Mouse (Mus musculus): ENCODE results near the gene Allc. TPM values are rescaled to one million over a fixed set of nuclear protein-coding genes. Genes with fewer than 3 reads are reported as not detected.
A peak's percentile ranks its signal among the peaks of the same experiment; 100 is the strongest.

Gene Allc
- not detected in 2 replicates for polyA plus RNA-seq (2016; fragmentation: Nextera tagmentation; extraction: Ambion mirVana)

DNA sequence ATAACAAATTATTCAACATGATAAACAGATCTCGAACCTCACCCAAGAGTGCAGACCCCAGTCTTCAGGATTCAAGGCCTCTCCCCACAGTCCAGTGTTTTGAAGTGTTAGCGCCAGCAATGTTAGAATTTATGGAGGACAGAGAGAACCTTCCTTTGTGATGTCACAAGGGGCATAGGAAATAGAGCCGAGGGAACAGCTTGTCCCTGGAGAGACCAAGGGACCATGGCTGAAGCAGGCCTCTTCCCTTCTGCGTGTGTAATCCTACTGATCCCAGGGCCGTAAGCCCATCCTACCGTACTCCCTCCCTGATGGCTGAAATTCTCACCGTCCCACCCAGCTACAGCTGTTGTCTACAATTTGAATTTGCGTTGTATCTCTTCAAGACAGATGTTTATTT, at the start of gene Allc:
Allc (minus strand) TSS at position 101 of the 400 bp plus-strand sequence.
- H3K27me3 ChIP-seq (replicated peaks), result no peaks in the 10 kb centered on the region
- no peaks in the 10 kb centered on the region for H3K36me3 ChIP-seq
- no peaks in the 10 kb centered on the region for H3K9me3 ChIP-seq
- H3K9ac ChIP-seq, result no peak within 1 kb of the TSS
- WGBS, result 87% methylated on average over 8 of the region's 8 CpGs
- H3K4me1 ChIP-seq, result no peaks in the 10 kb centered on the region
- no peak within 1 kb of the TSS for H3K4me3 ChIP-seq
- no peak for ATAC-seq (ENCODE audit: low FRiP score, low read depth)
- no peak within 1 kb of the TSS for H3K27ac ChIP-seq
- no peak within 1 kb of the TSS for H3K4me2 ChIP-seq (replicated peaks)

DNA sequence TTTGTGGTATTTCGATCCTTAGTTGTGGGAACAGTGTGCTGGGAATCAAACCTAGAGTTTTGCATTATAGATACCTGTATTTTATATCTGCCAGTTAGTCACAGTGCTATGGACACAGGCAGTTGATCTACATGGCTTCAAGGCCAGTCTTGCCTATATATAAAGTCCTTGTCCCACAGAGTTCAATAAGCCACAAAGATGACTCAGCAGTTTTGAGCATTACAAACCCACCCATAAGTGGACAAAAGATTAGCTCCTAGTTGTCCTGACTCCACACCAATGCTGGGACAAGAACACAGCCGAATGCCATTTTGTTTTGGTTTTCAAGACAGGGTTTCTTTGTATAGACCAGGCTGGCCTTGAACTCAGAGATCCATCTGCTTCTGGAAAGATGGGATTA, 46.1 kb upstream of the Allc start:
- Histone ChIP-seq H3K9ac (no peak overlapping the region), H3K4me2 (replicated peaks) (no peak overlapping the region), H3K4me1 (0 out of 2 replicates have a peak, but pooled peaks cover 1% of the 10 kb centered on the region), H3K36me3 (peaks cover 56% of the 10 kb centered on the region), H3K27me3 (replicated peaks) (no peaks in the 10 kb centered on the region), H3K27ac (no peak overlapping the region), H3K9me3 (no peaks in the 10 kb centered on the region), H3K4me3 (no peak overlapping the region)
- WGBS, result 98% methylated on average over 2 of the region's 2 CpGs
- ATAC-seq (ENCODE audit: low FRiP score, low read depth), result no peak

DNA sequence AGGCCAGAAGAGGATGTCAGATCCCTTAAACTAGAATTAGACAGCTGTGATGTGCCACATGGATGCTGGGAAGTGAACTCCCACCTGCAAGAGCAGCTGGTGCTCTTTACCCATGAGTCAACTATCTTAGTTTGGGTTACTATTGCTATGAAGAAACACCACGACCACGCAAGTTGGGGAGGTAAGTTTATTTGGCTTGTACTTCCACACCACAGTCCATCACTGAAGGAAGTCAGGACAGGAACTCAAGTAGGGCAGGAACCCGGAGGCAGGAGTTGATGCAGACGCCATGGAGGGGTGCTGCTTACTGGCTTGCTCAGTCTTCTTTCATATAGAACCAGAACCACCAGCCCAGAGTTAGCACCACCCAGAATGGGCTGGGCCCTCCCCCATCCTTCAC, 44.8 kb upstream of the Allc start:
- H3K4me3 ChIP-seq, result no peak overlapping the region
- H3K36me3 ChIP-seq, result peaks cover 43% of the 10 kb centered on the region
- no peaks in the 10 kb centered on the region for H3K27me3 ChIP-seq (replicated peaks)
- no peak for ATAC-seq (ENCODE audit: low FRiP score, low read depth)
- no peak overlapping the region for H3K27ac ChIP-seq
- 79% methylated on average over 4 of the region's 4 CpGs for WGBS
- no peak overlapping the region for H3K4me2 ChIP-seq (replicated peaks)
- no peak overlapping the region for H3K9ac ChIP-seq
- no peaks in the 10 kb centered on the region for H3K9me3 ChIP-seq
- H3K4me1 ChIP-seq, result no peaks in the 10 kb centered on the region

DNA sequence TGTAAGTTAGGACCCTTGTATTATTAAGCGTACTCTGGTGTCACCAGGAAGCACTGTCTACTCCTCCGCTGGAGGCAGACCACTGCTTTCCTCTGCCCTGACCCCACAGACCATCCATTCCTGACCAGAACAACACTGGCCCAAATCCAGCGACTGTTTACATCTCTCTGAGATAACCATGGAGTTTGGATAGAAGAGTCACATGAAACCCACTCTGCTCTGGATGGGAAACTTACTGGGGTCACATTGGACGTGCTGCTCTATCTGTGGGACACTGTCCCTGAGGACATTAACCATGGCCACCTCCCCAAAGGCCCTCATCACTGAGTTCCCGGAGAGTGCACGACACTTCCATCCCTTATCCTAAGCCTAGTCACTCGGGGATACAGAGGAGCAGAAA, 43.1 kb upstream of the Allc start:
- H3K27me3 ChIP-seq (replicated peaks), result no peaks in the 10 kb centered on the region
- no peak overlapping the region for H3K9ac ChIP-seq
- no peaks in the 10 kb centered on the region; the same call in 1 of the 2 replicates for H3K4me1 ChIP-seq
- no peaks in the 10 kb centered on the region for H3K9me3 ChIP-seq
- H3K36me3 ChIP-seq, result peaks cover 26% of the 10 kb centered on the region
- no peak overlapping the region for H3K4me2 ChIP-seq (replicated peaks)
- no peak overlapping the region for H3K27ac ChIP-seq
- no peak for ATAC-seq (ENCODE audit: low FRiP score, low read depth)
- no peak overlapping the region for H3K4me3 ChIP-seq
- WGBS, result 85% methylated on average over 7 of the region's 7 CpGs

- H3K36me3 ChIP-seq, result peaks cover 14% of the 10 kb centered on the region
- 94% methylated on average over 2 of the region's 2 CpGs for WGBS
- H3K9me3 ChIP-seq, result no peaks in the 10 kb centered on the region
- H3K4me1 ChIP-seq, result no peaks in the 10 kb centered on the region; the same call in 1 of the 2 replicates
- H3K4me3 ChIP-seq, result no peak overlapping the region
- H3K9ac ChIP-seq, result no peak overlapping the region
- H3K27me3 ChIP-seq (replicated peaks), result no peaks in the 10 kb centered on the region
- no peak overlapping the region for H3K27ac ChIP-seq
- no peak for ATAC-seq (ENCODE audit: low FRiP score, low read depth)
- H3K4me2 ChIP-seq (replicated peaks), result no peak overlapping the region
These were observed 41.9 kb upstream of the Allc start for GRCm38 (mm10) chr12:28624251-28624650.

DNA sequence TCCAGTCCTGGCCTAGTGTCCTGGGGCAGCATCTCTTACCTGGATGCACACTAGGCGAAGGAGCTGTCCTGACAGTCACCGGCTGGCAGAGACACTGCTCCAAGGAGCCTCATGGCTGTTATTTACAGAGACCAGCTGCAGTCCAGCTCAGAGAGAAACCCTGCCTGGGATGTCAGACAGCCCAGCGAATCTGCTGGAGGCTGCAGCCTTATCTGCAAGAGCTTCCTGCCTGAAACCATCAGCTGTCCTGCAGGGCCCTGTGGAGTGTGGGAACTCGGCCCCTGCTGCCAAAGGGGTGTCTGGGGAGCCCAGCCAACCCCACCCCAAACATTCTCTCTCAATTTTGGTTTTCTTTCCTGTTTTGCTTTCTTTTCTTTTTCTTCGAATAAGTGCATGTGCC, 40.9 kb upstream of the Allc start, which contains the start of gene Colec11:
Colec11 (minus strand) TSS at position 183 of the 400 bp plus-strand sequence.
- 65% methylated on average over 5 of the region's 5 CpGs for WGBS
- Histone ChIP-seq H3K9ac (0 out of 2 replicates have a peak within 1 kb of the TSS, but pooled peaks have one; percentile 38), H3K4me2 (replicated peaks) (no peak within 1 kb of the TSS), H3K9me3 (no peaks in the 10 kb centered on the region), H3K4me1 (no peaks in the 10 kb centered on the region; the same call in 1 of the 2 replicates), H3K27ac (no peak within 1 kb of the TSS), H3K4me3 (no peak within 1 kb of the TSS), H3K36me3 (peaks cover 4% of the 10 kb centered on the region; the same call in 1 of the 2 replicates), H3K27me3 (replicated peaks) (no peaks in the 10 kb centered on the region)
- ATAC-seq (ENCODE audit: low FRiP score, low read depth), result no peak

GRCm38 (mm10) chr12:28622641-28623040, 40.3 kb upstream of the Allc start:
- no peak for ATAC-seq (ENCODE audit: low FRiP score, low read depth)
- H3K27ac ChIP-seq, result no peak overlapping the region
- H3K4me2 ChIP-seq (replicated peaks), result no peak overlapping the region
- no peaks in the 10 kb centered on the region; the same call in 1 of the 2 replicates for H3K4me1 ChIP-seq
- WGBS, result 81% methylated on average over 1 of the region's 1 CpGs
- no peaks in the 10 kb centered on the region for H3K27me3 ChIP-seq (replicated peaks)
- no peak overlapping the region for H3K4me3 ChIP-seq
- no peaks in the 10 kb centered on the region for H3K36me3 ChIP-seq
- no peaks in the 10 kb centered on the region for H3K9me3 ChIP-seq
- H3K9ac ChIP-seq, result no peak overlapping the region

GRCm38 (mm10) chr12:28622167-28622532, 39.8 kb upstream of the Allc start:
- no peak overlapping the region for H3K27ac ChIP-seq
- no peaks in the 10 kb centered on the region; the same call in 1 of the 2 replicates for H3K4me1 ChIP-seq
- no peak overlapping the region for H3K9ac ChIP-seq
- no peaks in the 10 kb centered on the region for H3K27me3 ChIP-seq (replicated peaks)
- H3K9me3 ChIP-seq, result no peaks in the 10 kb centered on the region
- no peak overlapping the region for H3K4me3 ChIP-seq
- no peak overlapping the region for H3K4me2 ChIP-seq (replicated peaks)
- ATAC-seq (ENCODE audit: low FRiP score, low read depth), result no peak
- WGBS, result 69% methylated on average over 5 of the region's 5 CpGs
- H3K36me3 ChIP-seq, result no peaks in the 10 kb centered on the region

GRCm38 (mm10) chr12:28621451-28622166, 39.3 kb upstream of the Allc start:
- H3K27ac ChIP-seq, result no peak overlapping the region
- H3K9me3 ChIP-seq, result no peaks in the 10 kb centered on the region
- H3K4me3 ChIP-seq, result no peak overlapping the region
- H3K27me3 ChIP-seq (replicated peaks), result no peaks in the 10 kb centered on the region
- ATAC-seq (ENCODE audit: low FRiP score, low read depth), result no peak
- 40% methylated on average over 7 of the region's 7 CpGs for WGBS
- H3K4me1 ChIP-seq, result no peaks in the 10 kb centered on the region; the same call in 1 of the 2 replicates
- H3K36me3 ChIP-seq, result no peaks in the 10 kb centered on the region
- no peak overlapping the region for H3K4me2 ChIP-seq (replicated peaks)
- H3K9ac ChIP-seq, result no peak overlapping the region

DNA sequence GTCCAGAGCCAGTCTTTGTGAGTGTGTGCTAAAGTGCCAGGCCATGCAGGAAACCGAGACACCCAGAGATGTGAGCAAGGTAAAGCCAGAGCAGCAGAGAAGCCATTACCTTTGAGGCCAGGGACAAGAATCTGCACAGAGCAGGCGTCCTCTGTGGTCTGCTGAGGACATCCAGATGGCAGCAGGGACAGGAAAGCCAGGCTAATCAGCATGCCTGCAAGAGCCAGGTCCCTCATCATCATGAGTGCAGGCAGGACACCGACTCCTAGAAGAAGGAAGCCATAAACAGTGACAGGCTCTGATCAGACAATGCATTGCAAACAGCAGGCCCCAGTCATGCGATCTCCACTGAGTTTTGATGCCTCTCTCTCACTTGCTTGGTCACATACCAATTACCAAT, 35.0 kb upstream of the Allc start:
- no peak overlapping the region for H3K4me3 ChIP-seq
- no peaks in the 10 kb centered on the region for H3K27me3 ChIP-seq (replicated peaks)
- 64% methylated on average over 4 of the region's 4 CpGs for WGBS
- no peak overlapping the region for H3K27ac ChIP-seq
- H3K4me2 ChIP-seq (replicated peaks), result no peak overlapping the region
- H3K9me3 ChIP-seq, result no peaks in the 10 kb centered on the region
- no peak overlapping the region for H3K9ac ChIP-seq
- H3K36me3 ChIP-seq, result no peaks in the 10 kb centered on the region
- no peaks in the 10 kb centered on the region; the same call in 1 of the 2 replicates for H3K4me1 ChIP-seq
- no peak for ATAC-seq (ENCODE audit: low FRiP score, low read depth)

GRCm38 (mm10) chr12:28614401-28614800, 32.1 kb upstream of the Allc start:
- Histone ChIP-seq H3K27ac (no peak overlapping the region), H3K9ac (no peak overlapping the region), H3K9me3 (no peaks in the 10 kb centered on the region), H3K4me3 (no peak overlapping the region), H3K4me1 (no peaks in the 10 kb centered on the region), H3K36me3 (no peaks in the 10 kb centered on the region), H3K4me2 (replicated peaks) (no peak overlapping the region), H3K27me3 (replicated peaks) (no peaks in the 10 kb centered on the region)
- no peak for ATAC-seq (ENCODE audit: low FRiP score, low read depth)
- 80% methylated on average over 7 of the region's 7 CpGs for WGBS

- Histone ChIP-seq H3K4me1 (peaks cover 7% of the 10 kb centered on the region), H3K4me2 (replicated peaks) (no peak overlapping the region), H3K4me3 (no peak overlapping the region), H3K9ac (no peak overlapping the region), H3K27me3 (replicated peaks) (no peaks in the 10 kb centered on the region), H3K9me3 (no peaks in the 10 kb centered on the region), H3K36me3 (no peaks in the 10 kb centered on the region), H3K27ac (no peak overlapping the region)
- 75% methylated on average over 6 of the region's 6 CpGs for WGBS
- ATAC-seq (ENCODE audit: low FRiP score, low read depth), result no peak
These were observed 30.1 kb upstream of the Allc start for GRCm38 (mm10) chr12:28612391-28612790.
